Mouse (Mus musculus) megakaryocyte, embryonic 14.5 days (primary cell): ENCODE data around the gene Pmel. TPM values are rescaled to one million over a fixed set of nuclear protein-coding genes. Genes with fewer than 3 reads are reported as not detected.

Source experiments
- H3K27me3 ChIP-seq: replicated peaks from 2 replicates; pipeline ENCODE3; 2012; ENCODE audit warnings: inconsistent platforms
- H3K36me3 ChIP-seq: replicated peaks from 2 replicates; pipeline ENCODE3; 2012; ENCODE audit warnings: low read length, inconsistent platforms, mixed read lengths
- H3K4me1 ChIP-seq: 2 replicates; pipeline ENCODE4 v1.6.1; 2012; ENCODE audit warnings: inconsistent platforms
- H3K4me3 ChIP-seq: replicated peaks from 2 replicates; pipeline ENCODE3; 2012; ENCODE audit warnings: moderate library complexity, mild to moderate bottlenecking, inconsistent platforms
- H3K9me3 ChIP-seq: 2 replicates; pipeline ENCODE4 v1.6.1; 2012; ENCODE audit warnings: inconsistent platforms
- FLI1 ChIP-seq: IDR thresholded peaks from 2 replicates; pipeline ENCODE4 v1.6.1; 2012; ENCODE audit warnings: low read length, inconsistent platforms, mixed read lengths
- GATA1 ChIP-seq: IDR thresholded peaks from 3 replicates; pipeline ENCODE4 v1.6.1; 2012; ENCODE audit warnings: mixed read lengths, low read length, inconsistent platforms, borderline replicate concordance
- polyA plus RNA-seq: library from polyadenylated mRNA; stranded (reverse); fragments of >175 nt; gene quantifications from 2 replicates; pipeline ENCODE4 v1.2.3, GENCODE M21; 2012; ENCODE audit warnings: low replicate concordance; ENCODE audit not compliant: insufficient read depth

Gene Pmel
- polyA plus RNA-seq, 1 experiment: 0.20 TPM

DNA sequence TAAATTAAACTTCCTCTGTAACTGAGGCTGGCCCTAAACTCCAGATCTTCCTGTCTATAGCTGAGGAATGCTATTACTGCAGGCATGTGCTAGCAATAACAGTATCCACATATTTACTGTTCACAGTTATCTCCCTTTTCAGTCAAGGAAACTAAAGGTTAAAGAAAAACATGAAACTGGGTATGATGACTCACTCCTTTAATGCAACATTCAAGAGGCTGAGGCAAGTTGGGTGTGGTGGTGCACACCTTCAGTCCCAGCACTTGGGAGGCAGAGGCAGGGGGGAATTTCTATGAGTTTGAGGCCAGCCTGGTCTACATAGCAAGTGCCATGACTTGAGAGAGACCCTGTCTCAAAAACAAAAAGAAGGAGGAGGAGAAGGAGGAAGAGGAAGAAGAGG lies 28.0 kb downstream of the Pmel start:
- TF ChIP-seq FLI1: no peak
- TF ChIP-seq GATA1: no peak
- peaks cover 91% of the 10 kb centered on the region for H3K36me3 ChIP-seq
- H3K4me1 ChIP-seq: peaks cover 11% of the 10 kb centered on the region
- H3K27me3 ChIP-seq: no peaks in the 10 kb centered on the region
- H3K9me3 ChIP-seq: peaks cover 8% of the 10 kb centered on the region
- no peak overlapping the region for H3K4me3 ChIP-seq

DNA sequence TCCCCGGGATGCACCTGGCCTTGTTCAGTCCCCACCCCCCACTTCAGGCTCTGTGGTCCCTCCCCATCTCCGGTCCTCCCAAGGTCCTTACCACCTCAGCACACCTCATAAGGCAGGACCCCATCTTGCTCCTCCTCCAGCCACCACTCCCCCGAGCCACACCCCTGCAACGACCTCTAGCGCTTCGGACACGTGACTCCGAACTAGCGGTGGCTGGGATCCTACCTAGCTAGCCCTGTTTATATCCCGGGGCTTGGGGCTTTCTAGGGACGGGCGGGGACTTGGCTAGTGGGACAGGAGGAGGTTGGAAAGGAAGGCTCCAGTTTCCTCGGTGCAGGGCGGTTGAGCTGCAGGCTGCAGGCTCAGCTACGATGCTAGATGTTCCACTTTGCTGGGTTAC lies 33.4 kb downstream of the Pmel start:
- Histone ChIP-seq H3K9me3 (peaks cover 8% of the 10 kb centered on the region), H3K4me3 (no peak overlapping the region), H3K4me1 (peaks cover 45% of the 10 kb centered on the region), H3K36me3 (peaks cover 49% of the 10 kb centered on the region), H3K27me3 (no peaks in the 10 kb centered on the region)
- no peak for TF ChIP-seq GATA1
- no peak for TF ChIP-seq FLI1

DNA sequence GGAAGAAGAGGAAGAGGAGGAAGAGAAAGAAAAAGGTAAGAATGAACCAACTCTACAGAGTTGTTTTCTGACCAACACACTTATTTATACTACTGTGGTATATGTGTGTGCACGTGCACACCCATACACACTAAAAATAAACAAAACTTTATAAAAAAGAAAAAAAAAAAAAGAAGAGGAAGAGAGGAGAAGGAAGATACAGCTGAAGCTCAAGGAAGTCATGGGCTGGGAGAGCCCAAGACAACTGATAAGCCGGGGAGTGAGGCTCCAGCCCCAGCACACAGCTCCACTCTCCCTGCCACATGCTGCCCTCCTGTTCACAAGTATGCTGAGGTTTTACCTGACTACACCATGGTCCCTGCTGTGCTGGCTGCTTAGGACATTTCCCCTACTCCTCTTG lies 36.3 kb downstream of the Pmel start:
- peaks cover 25% of the 10 kb centered on the region for H3K36me3 ChIP-seq
- H3K9me3 ChIP-seq: no peaks in the 10 kb centered on the region
- peak overlapping the region; percentile 88 for H3K4me3 ChIP-seq
- TF ChIP-seq GATA1 (no peak), FLI1 (no peak)
- peaks cover 70% of the 10 kb centered on the region for H3K4me1 ChIP-seq
- no peaks in the 10 kb centered on the region for H3K27me3 ChIP-seq

DNA sequence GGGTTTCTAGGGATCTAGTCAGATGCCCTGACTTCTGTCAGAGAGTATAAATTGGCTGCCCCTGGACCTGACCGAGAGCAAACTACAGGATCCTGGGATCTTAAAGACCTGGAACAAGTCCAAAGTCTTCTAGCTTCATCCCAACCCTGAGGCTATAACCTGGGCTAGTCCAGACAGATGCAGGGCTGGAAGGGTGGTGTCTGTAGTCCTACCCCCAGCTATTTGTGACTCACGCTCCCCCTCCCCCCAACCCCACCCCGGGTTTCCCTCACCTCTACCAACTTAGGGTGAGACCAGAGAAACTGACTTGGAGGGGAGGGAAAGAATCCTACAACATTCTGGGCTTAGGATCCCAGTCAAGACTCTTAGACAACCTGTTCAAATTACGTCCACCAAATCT lies 38.6 kb downstream of the Pmel start:
- Histone ChIP-seq H3K4me3 (peak overlapping the region; percentile 97), H3K9me3 (no peaks in the 10 kb centered on the region), H3K27me3 (no peaks in the 10 kb centered on the region), H3K4me1 (peaks cover 83% of the 10 kb centered on the region), H3K36me3 (peaks cover 6% of the 10 kb centered on the region)
- no peak for TF ChIP-seq FLI1
- no peak for TF ChIP-seq GATA1

DNA sequence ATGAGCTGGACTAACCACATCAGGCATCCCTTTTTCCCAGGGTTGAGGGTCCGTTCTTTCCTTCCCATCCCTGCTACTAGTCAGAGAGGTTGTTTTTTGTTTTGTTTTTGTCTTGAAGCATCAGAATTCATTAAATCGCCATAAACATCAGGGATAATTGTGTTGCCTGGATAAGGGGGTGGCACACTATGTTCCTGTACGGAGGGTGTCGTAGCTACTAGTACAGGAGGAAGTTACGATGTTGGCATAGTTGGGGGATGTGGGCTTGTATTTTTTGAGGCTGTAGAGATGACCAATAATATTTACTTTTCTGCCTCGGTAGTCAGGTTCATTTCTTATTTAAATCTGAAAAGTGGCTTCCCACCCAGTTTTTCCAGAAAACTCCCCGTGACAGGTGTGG lies 39.2 kb downstream of the Pmel start:
- Histone ChIP-seq H3K9me3 (no peaks in the 10 kb centered on the region), H3K4me3 (peak overlapping the region; percentile 97), H3K27me3 (no peaks in the 10 kb centered on the region), H3K36me3 (peaks cover 5% of the 10 kb centered on the region), H3K4me1 (peaks cover 82% of the 10 kb centered on the region)
- TF ChIP-seq GATA1 (no peak), FLI1 (no peak)

DNA sequence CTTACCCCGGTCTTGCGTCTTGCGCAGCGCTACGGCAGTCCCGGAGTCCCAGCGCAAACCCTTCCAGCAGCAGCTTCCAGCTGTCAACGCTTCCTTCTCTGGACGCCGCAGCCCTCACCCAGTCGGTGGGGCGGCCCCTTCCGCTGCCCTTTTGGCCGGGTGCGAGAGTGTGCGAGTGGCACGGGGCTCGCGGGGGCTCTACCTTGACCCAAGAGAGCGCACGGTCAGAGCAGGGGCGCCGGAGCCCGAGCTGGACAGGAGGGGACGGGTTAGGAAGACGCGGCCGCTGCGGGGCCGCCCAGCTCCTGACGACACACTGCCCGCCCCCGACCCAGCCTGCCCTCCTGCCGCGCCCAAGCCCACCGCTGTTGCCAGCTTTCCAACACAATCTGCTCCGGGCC lies 39.8 kb downstream of the Pmel start:
- Histone ChIP-seq H3K9me3 (no peaks in the 10 kb centered on the region), H3K27me3 (no peaks in the 10 kb centered on the region), H3K36me3 (peaks cover under 1% of the 10 kb centered on the region), H3K4me1 (peaks cover 80% of the 10 kb centered on the region), H3K4me3 (peak overlapping the region; percentile 97)
- TF ChIP-seq FLI1 (no peak), GATA1 (no peak)

DNA sequence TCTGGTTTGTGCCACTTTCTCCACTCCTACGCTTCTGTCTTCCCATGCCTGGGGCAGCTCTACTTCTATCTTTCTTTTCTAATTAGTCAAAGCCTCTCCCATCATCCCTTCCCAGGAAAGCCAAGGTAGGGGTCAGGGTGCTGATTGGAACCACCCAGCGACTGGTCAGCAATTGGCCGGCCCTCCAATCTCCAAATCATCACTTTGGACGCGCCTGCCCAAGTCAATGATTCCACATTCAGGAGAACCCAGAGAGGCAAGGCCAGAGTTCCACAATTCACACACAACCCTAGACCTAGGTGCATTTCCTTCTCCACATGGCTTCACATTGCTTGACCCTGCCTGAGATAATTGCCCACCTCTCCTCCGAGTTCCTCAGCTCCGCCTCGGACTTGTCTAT lies 40.2 kb downstream of the Pmel start:
- H3K4me1 ChIP-seq: peaks cover 83% of the 10 kb centered on the region

DNA sequence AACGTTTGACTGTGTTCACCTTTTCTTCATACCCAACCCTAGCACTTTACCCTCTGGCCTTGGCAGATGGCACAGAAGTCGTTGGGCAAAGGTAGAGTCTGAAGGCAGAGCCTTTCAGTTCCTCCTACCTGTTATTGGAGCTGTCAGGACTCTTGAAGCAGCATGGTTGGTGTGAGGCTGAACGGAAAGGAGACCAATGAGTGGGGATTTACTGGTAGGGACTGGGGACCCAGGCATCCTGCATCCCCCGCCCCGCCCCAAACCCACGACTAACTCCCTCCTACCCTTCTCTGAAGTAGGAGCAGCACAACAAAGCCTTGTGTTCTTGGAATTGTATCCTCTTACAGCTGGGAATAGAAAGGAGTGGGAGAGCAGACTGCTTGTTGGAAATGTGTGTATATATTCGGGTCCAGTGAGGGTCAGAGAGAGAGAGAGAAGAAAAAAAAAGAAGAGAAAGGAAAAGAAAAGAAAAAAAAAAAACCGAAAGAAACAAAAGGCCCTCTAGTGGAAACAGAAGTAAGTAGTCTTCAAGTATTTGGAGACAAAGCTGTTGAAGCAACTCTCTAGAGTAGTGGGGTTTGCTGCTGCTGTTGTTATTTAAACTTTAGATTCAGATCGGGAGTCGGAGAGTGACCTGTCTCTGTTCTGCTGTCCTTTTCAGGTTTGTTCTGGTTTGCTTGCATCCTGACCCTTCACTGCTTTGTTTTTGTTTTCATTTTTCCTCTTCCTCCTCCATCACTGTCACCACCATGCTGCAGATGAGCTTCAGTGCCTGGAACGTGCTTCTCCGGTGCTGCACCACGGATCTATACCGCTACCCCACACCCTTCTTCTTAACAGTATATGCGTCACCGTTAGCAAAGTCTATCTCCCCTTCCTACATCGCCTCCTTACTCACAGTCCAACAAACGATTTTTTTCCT lies 40.9 kb downstream of the Pmel start, which contains the start of gene Dgka:
Gene Dgka (minus strand): TSS at position 176 of the 922 bp plus-strand sequence.
- H3K9me3 ChIP-seq: no peaks in the 10 kb centered on the region
- TF ChIP-seq FLI1: no peak
- no peak for TF ChIP-seq GATA1
- peak within 1 kb of the TSS; percentile 97 for H3K4me3 ChIP-seq
- peaks cover 83% of the 10 kb centered on the region for H3K4me1 ChIP-seq
- peaks cover 1% of the 10 kb centered on the region for H3K36me3 ChIP-seq
- H3K27me3 ChIP-seq: no peaks in the 10 kb centered on the region

More for the DNA sequence above, 40.2 kb downstream of the Pmel start:
- Histone ChIP-seq H3K4me3 (peak overlapping the region; percentile 97), H3K9me3 (no peaks in the 10 kb centered on the region), H3K27me3 (no peaks in the 10 kb centered on the region), H3K36me3 (no peaks in the 10 kb centered on the region)
- TF ChIP-seq FLI1 (no peak), GATA1 (no peak)

DNA sequence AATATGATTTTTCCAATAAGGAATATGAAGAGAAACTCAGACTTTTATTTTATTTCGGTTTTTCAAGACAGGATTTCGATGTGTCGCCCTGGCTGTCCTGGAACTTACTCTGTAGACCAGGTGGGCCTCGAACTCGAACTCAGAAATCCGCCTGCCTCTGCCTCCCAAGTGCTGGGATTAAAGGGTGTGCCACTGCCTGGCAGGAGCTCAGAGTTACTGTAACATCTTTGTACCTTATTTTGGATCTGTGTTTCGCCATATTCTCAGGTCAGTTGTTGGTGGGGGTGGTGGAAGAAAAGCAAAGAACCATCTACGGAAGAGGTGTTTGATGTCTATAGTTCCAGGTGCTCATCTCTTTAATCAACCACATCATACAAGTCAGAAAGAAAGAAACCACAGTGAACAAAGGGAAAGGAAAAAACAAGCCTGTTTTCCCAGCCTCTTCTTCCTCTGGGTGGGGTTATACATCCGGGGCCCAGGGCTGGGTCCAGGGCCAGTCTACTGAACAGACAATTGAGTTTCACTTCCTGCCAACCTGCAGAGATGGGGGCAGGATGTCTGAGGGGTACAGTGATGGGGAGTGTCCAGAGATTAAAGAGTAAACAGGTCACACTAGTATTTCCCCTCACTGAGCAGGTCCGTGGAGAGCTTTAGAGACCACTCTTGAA lies 42.1 kb downstream of the Pmel start:
- no peaks in the 10 kb centered on the region for H3K9me3 ChIP-seq
- H3K27me3 ChIP-seq: no peaks in the 10 kb centered on the region
- no peak overlapping the region for H3K4me3 ChIP-seq
- peaks cover 85% of the 10 kb centered on the region for H3K4me1 ChIP-seq
- TF ChIP-seq FLI1: no peak
- TF ChIP-seq GATA1: no peak
- H3K36me3 ChIP-seq: peaks cover 9% of the 10 kb centered on the region
